Mouse (Mus musculus) heart, adult 2 months (tissue): ENCODE measurements around the gene Ifit1bl2. TPM values are rescaled to one million over a fixed set of nuclear protein-coding genes. Genes with fewer than 3 reads are reported as not detected.
A peak's percentile ranks its signal among the peaks of the same experiment; 100 is the strongest.
"Not testable (repeated sequence)": the region's sequence is repeated elsewhere in the genome, so short reads cannot be mapped to it uniquely, and the experiment has no call there.

Experiments used
- DNase-seq, 2 experiments: peaks; one replicate each; pipeline ENCODE4 v3.0.0; 2021
- H3K27ac ChIP-seq: fragments of 200-600 bp; 2 replicates; pipeline ENCODE4 v1.8.1; 2022
- H3K27me3 ChIP-seq: fragments of 200-500 bp; 2 replicates; pipeline ENCODE4 v1.6.1; 2012; ENCODE audit warnings: mild to moderate bottlenecking, low read length, inconsistent platforms, mixed read lengths; ENCODE audit not compliant: control insufficient read depth, insufficient read depth
- H3K36me3 ChIP-seq: fragments of 200-500 bp; 2 replicates; pipeline ENCODE4 v1.6.1; 2012; ENCODE audit warnings: low read length, inconsistent platforms; ENCODE audit not compliant: control insufficient read depth, insufficient read depth
- H3K4me1 ChIP-seq: fragments of 200-500 bp; 2 replicates; pipeline ENCODE4 v1.6.1; 2011; ENCODE audit warnings: low read length; ENCODE audit not compliant: control insufficient read depth, insufficient read depth
- H3K4me3 ChIP-seq: fragments of 200-600 bp; 2 replicates; pipeline ENCODE4 v1.8.1; 2022
- H3K79me2 ChIP-seq: fragments of 200-500 bp; replicated peaks from 2 replicates; pipeline ENCODE4 v1.6.1; 2012; ENCODE audit warnings: mild to moderate bottlenecking, inconsistent platforms, low read length, moderate library complexity, mixed read lengths; ENCODE audit not compliant: control insufficient read depth, insufficient read depth
- H3K9ac ChIP-seq: fragments of 200-500 bp; 2 replicates; pipeline ENCODE4 v1.6.1; 2012; ENCODE audit warnings: low read depth, mild to moderate bottlenecking, control low read depth, inconsistent platforms, low read length, mixed read lengths
- CTCF ChIP-seq: fragments of 200-600 bp; IDR thresholded peaks from 2 replicates; pipeline ENCODE4 v1.8.1; 2022; ENCODE audit warnings: antibody characterized with exemption, mild to moderate bottlenecking, moderate library complexity
- EP300 ChIP-seq: fragments of 200-500 bp; IDR thresholded peaks from 2 replicates; pipeline ENCODE4 v1.6.1; 2011; ENCODE audit warnings: low read depth, low read length, control low read depth; ENCODE audit not compliant: insufficient read depth
- POLR2A ChIP-seq: fragments of 200-500 bp; IDR thresholded peaks from 2 replicates; pipeline ENCODE4 v1.6.1; 2011; ENCODE audit warnings: mild to moderate bottlenecking, low read depth, low read length, control low read depth; ENCODE audit not compliant: insufficient read depth
- WGBS: fragments of 180-500 bp; shearing (Covaris S2); methylation state at CpG from one replicate; pipeline ENCODE4 v1.1.7; 2018; 5-methylcytosine and 5-hydroxymethylcytosine counted together
- intact Hi-C: fragments of 180-260 bp; cut with DNase I; formaldehyde crosslinking; loops from one replicate; pipeline ENCODE4 v1.15.1; 2025
- polyA plus RNA-seq: library from polyadenylated mRNA; depleted of rRNA; stranded (reverse); fragments of >200 nt; gene quantifications from 2 replicates; pipeline ENCODE4 v1.2.3, GENCODE M21; 2012
- total RNA-seq, 2 experiments: library from RNA; stranded (reverse); gene quantifications; 2 replicates each; pipeline ENCODE4 v1.2.3; 2021

The Ifit1bl2 gene
- total and polyA plus RNA-seq, 3 experiments, result 1.0 to 2.0 (median 1.6) TPM

GRCm38 (mm10) chr19:34620871-34621270, 19.7 kb downstream of the Ifit1bl2 start:
- H3K79me2 ChIP-seq, result no peaks in the 10 kb centered on the region
- H3K4me1 ChIP-seq, result no peaks in the 10 kb centered on the region
- WGBS, result 88% methylated on average over 5 of the region's 5 CpGs
- H3K4me3 ChIP-seq, result no peak overlapping the region
- intact Hi-C loops, result no loop called here
- no peak overlapping the region for H3K9ac ChIP-seq
- no peak for DNase-seq
- H3K27ac ChIP-seq, result no peak overlapping the region
- TF ChIP-seq POLR2A (no peak), CTCF (no peak), EP300 (no peak)
- H3K36me3 ChIP-seq, result no peaks in the 10 kb centered on the region
- H3K27me3 ChIP-seq, result no peaks in the 10 kb centered on the region

GRCm38 (mm10) chr19:34612243-34613001, 28.1 kb downstream of the Ifit1bl2 start:
- 63% methylated on average over 5 of the region's 11 CpGs for WGBS
- H3K79me2 ChIP-seq, H3K36me3 ChIP-seq, intact Hi-C loops, H3K27ac ChIP-seq, H3K4me1 ChIP-seq, H3K4me3 ChIP-seq, DNase-seq, H3K9ac ChIP-seq, H3K27me3 ChIP-seq: not testable (repeated sequence)

GRCm38 (mm10) chr19:34610118-34610517, 30.4 kb downstream of the Ifit1bl2 start:
- 77% methylated on average over 3 of the region's 3 CpGs for WGBS
- H3K36me3 ChIP-seq, H3K27ac ChIP-seq: not testable (repeated sequence)

GRCm38 (mm10) chr19:34607237-34608051, 33.1 kb downstream of the Ifit1bl2 start, which contains the start of gene Ifit3b:
Gene Ifit3b, plus strand, starts transcription at chr19:34607970.
- intact Hi-C loops, result loop anchor here (2.0 kb wide), 3 partner anchors 19 to 57 kb away; partner anchors contain the start of gene Ifit2
- peak; percentile 37; the same call in 1 of the 2 replicates for TF ChIP-seq POLR2A
- H3K36me3 ChIP-seq, H3K79me2 ChIP-seq, H3K27me3 ChIP-seq, H3K4me1 ChIP-seq: not testable (repeated sequence)
- Histone ChIP-seq H3K4me3 (peak within 1 kb of the TSS; percentile 37; the same call in 1 of the 2 replicates), H3K27ac (peak within 1 kb of the TSS; percentile 79), H3K9ac (peak within 1 kb of the TSS; percentile 91)
- peak; percentile 69 to 72 for DNase-seq
- 15% methylated on average over 4 of the region's 4 CpGs for WGBS

More at GRCm38 (mm10) chr19:34610118-34610517, 30.4 kb downstream of the Ifit1bl2 start:
- H3K27me3 ChIP-seq, H3K9ac ChIP-seq, intact Hi-C loops, H3K79me2 ChIP-seq, H3K4me1 ChIP-seq, DNase-seq, H3K4me3 ChIP-seq: not testable (repeated sequence)

- 92% methylated on average over 3 of the region's 3 CpGs for WGBS
- H3K4me3 ChIP-seq, result no peak overlapping the region
- intact Hi-C loops, result no loop called here
- no peak overlapping the region for H3K27ac ChIP-seq
- H3K79me2 ChIP-seq, result peaks cover 2% of the 10 kb centered on the region; the same call in 1 of the 2 replicates
- no peak overlapping the region for H3K9ac ChIP-seq
- DNase-seq, result no peak
- no peaks in the 10 kb centered on the region; the same call in 1 of the 2 replicates for H3K27me3 ChIP-seq
- peaks cover 2% of the 10 kb centered on the region for H3K36me3 ChIP-seq
- no peak for TF ChIP-seq CTCF
- no peak for TF ChIP-seq POLR2A
- TF ChIP-seq EP300, result no peak
- H3K4me1 ChIP-seq, result peaks cover 7% of the 10 kb centered on the region
These were observed 35.1 kb downstream of the Ifit1bl2 start for GRCm38 (mm10) chr19:34605472-34605871.

DNA sequence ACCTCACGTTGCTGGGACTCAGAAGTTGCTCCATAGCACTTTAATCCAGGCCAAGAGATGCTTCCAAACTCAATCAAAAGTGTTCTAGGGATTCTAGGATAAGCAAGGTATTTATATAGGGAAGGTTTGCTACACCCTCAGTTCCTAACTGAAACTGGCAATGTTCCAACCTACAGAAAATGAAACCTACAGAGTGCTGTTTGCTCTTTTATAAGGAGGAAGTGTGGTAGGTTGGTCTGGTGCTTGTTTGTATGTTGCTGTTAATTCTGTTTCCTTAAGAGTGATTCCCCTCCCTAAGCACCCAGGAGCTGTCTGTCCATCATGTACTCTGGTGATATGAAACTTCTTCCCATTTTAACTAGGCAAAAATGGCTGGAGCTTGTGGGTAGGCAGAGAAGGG, 38.7 kb downstream of the Ifit1bl2 start, which contains the start of gene Ifit1bl1:
Gene Ifit1bl1 (minus strand): TSS at position 69 of the 400 bp plus-strand sequence.
- H3K9ac ChIP-seq, intact Hi-C loops, DNase-seq, H3K4me1 ChIP-seq, H3K36me3 ChIP-seq, H3K27ac ChIP-seq, H3K79me2 ChIP-seq, H3K27me3 ChIP-seq, H3K4me3 ChIP-seq: not testable (repeated sequence)
- 75% methylated on average over 1 of the region's 1 CpGs for WGBS

GRCm38 (mm10) chr19:34599250-34599649, 41.3 kb downstream of the Ifit1bl2 start:
- H3K4me1 ChIP-seq, H3K36me3 ChIP-seq, H3K79me2 ChIP-seq, H3K27ac ChIP-seq, H3K27me3 ChIP-seq, DNase-seq, H3K4me3 ChIP-seq, H3K9ac ChIP-seq, intact Hi-C loops: not testable (repeated sequence)
